Mouse (Mus musculus) c-Kit-positive CD71-positive TER-119-negative erythroid progenitor cells, embryonic 14.5 days (primary cell): ENCODE results near the gene Gm37240.
A peak's percentile ranks its signal among the peaks of the same experiment; 100 is the strongest.

ENCODE experiments used
- DNase-seq: peaks from one replicate; pipeline ENCODE4 v3.0.0-alpha.2; 2013; ENCODE audit warnings: low read depth

The Gm37240 gene

GRCm38 (mm10) chr3:85634389-85635125 is 252.8 kb downstream of the Gm37240 start:
- DNase-seq: no peak

GRCm38 (mm10) chr3:85633733-85634132 is 253.6 kb downstream of the Gm37240 start:
- DNase-seq: no peak

- no peak for DNase-seq
Observed at GRCm38 (mm10) chr3:85629895-85630510, 257.3 kb downstream of the Gm37240 start.

DNA sequence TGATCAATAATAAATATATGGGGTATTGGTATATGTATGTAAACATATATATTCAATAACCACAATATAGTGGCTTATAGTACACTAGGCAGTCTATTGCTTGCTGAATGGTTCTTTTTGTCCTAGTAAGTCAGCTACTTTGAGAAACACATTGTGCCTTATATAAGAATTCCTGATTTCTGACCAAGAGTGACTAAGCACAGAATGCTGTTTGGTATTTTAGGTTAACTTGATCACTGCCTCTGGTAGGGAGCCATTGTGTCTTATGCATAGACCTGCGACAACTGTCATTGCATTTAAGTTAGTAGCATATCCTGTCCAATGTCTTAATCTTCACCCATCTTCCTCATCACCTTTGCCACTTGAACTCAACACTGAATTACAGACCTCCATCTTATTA is 267.6 kb downstream of the Gm37240 start:
- no peak for DNase-seq

DNA sequence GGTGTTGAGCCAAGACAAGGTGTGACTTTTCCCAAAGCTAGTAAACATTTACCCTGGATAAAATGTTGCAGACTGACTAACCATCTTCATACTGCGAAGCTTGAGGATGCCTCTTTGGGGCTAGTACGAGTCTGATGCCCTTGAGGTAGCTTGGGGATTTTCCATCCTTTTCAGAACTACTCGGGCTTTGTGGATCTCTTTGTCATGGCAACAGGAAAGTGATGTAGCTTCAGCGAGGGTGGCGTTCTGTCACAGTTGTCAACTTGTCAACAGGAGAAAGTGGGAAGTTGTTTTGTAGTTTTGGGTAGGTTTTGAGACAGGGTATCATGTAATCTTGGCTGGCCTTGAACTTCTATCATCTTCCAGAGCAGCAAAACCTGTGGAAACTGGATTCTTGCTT is 268.0 kb downstream of the Gm37240 start:
- DNase-seq: no peak

DNA sequence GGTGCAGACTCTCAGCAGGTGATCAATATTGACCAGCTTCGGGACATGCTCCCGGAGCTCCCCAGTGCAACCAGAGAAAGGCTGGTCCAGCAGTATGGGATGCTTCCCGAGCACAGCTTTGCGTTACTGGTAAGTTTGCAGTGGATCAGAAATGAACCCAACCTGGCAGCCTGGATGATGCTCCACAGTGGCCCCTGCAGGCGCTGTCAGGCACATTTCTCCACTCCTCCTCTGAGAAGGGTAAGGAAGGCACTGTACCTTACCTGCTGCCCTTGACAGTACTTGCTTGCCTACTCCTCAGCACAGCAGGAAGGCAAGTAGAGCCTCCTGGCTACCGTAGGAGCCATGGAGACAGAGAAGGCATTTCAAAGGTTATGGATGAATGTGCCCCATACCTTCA is 268.4 kb downstream of the Gm37240 start:
- DNase-seq: no peak

- no peak for DNase-seq
Observed at GRCm38 (mm10) chr3:85616389-85616788, 270.9 kb downstream of the Gm37240 start.

- no peak for DNase-seq
Observed at GRCm38 (mm10) chr3:85607753-85608152, 279.6 kb downstream of the Gm37240 start.

DNA sequence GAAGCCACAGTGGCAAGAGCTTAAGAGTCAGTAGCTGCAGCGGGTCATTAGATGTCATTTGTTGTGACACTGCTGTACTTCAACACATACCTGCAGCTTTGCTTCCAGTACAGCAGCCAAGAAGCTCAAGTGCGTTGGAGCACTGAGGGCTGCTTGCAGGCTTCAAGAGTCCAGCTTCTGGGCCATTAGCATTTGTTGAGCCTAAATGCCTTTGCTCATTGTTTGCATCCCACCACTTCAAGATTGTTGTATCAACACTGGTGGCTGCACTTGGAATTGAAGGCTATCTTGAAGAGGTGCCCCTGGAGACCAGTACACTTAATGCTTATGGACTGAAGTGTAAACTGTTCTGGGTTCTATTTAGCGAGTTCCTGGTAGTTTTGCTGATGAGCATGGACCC is 280.4 kb downstream of the Gm37240 start:
- DNase-seq: no peak

- DNase-seq: no peak
Observed at GRCm38 (mm10) chr3:85603811-85604210, 283.5 kb downstream of the Gm37240 start.

DNA sequence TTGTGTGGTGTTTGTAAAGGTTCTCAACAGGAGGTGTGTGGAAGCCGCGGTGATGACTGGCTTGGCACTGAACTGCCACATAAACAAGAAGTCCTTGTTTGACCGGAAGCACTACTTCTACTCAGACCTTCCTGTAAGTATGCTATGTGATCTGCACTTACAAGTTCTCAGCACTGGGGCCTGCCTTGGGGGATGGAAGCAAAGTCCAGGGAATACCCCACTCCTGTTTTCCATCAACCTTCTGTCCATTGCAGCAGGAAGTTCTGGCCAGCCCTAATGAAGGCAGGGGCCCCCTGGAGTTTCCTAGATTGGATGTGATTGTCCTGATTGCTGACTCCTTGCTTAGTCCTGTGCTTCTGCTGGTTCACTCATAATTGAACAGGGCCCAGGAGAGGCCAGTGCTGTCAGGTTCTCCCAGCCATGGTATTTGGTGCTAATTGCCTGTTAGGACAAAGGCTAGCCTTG is 285.4 kb downstream of the Gm37240 start:
- DNase-seq: no peak

DNA sequence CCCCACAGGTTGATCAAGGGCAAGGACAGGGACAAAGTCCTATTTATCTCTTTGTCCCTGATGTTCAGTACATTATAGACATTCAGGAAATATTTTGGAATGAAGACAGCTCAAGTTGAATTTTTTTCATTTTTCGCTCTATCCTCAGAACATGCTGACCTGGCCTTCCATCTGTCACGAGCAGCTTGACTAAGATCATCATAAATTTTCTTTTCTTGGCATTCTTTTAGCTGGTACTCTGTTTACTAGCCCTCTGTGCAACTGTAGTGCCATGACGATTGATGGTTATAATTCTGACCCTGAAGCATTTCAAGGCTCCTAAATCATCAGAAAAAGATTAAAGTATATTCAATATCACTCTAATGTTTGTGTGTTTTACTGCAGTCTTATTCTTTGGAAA is 287.8 kb downstream of the Gm37240 start:
- DNase-seq: no peak

DNA sequence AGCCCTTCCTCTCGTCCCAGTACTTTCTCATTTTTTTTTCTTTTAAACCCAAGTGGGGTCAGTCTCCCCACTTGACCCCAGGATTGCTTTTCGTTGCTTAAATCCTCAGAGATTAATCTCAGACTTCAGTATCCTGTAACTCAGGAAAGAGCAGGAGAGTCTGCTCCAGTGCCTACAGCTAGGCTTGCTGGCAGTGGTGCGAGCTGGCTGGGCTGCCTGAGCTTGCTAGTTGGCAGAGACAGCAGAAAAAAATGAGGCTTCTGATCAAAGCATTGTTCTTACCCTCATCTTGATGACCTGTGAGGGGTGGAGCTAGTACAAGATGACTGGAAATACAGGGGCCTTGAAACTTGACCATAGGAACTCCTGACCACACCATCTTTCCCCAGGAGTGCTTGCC is 292.9 kb downstream of the Gm37240 start:
- no peak for DNase-seq

- DNase-seq: peak; percentile 40
Observed at GRCm38 (mm10) chr3:85592640-85593252, 294.6 kb downstream of the Gm37240 start.

DNA sequence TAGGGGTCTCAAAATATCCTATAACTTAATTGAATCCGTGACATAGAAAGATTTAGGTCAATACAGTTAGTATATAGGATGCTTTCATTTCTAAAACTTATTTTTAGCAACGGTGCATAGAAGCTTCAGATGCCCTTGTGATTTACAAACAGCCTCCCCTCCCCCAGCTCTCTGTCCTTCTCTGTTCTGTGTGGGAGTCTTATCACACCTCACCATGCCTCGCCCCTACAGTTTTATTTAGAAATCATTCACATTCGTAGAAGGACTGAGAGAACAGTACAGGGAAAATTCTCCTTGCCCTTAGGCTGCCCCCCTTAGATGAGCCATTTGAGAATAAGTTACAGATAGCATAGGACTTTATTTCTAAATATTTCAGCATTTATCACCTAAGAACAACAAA is 295.3 kb downstream of the Gm37240 start:
- DNase-seq: peak; percentile 87

- no peak for DNase-seq
Observed at GRCm38 (mm10) chr3:85590090-85590754, 297.1 kb downstream of the Gm37240 start.

GRCm38 (mm10) chr3:85588701-85589100 is 298.6 kb downstream of the Gm37240 start:
- peak; percentile 65 for DNase-seq

- DNase-seq: peak; percentile 71
Observed at GRCm38 (mm10) chr3:85584966-85585365, 302.4 kb downstream of the Gm37240 start.

DNA sequence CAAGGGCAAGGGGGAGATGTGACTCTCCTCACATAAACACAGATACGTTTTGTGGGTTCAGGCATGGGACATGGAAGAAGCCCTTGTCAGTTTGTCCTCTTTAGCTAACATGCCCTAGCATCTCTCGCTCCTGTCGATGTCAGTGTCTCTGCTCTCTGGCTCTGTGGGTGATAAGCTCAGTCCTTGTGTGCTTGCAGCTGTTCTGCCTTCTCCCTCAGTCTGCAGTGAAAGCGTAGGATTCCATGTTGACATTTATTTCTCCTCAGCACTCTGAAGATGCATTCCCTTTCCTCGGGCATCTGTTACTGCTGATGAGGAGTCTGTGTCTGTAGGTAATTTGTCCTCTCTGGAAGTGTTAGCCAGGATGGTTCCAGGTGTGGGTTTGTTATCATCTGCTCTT is 304.1 kb downstream of the Gm37240 start:
- DNase-seq: no peak

GRCm38 (mm10) chr3:85582726-85583125 is 304.6 kb downstream of the Gm37240 start:
- no peak for DNase-seq

DNA sequence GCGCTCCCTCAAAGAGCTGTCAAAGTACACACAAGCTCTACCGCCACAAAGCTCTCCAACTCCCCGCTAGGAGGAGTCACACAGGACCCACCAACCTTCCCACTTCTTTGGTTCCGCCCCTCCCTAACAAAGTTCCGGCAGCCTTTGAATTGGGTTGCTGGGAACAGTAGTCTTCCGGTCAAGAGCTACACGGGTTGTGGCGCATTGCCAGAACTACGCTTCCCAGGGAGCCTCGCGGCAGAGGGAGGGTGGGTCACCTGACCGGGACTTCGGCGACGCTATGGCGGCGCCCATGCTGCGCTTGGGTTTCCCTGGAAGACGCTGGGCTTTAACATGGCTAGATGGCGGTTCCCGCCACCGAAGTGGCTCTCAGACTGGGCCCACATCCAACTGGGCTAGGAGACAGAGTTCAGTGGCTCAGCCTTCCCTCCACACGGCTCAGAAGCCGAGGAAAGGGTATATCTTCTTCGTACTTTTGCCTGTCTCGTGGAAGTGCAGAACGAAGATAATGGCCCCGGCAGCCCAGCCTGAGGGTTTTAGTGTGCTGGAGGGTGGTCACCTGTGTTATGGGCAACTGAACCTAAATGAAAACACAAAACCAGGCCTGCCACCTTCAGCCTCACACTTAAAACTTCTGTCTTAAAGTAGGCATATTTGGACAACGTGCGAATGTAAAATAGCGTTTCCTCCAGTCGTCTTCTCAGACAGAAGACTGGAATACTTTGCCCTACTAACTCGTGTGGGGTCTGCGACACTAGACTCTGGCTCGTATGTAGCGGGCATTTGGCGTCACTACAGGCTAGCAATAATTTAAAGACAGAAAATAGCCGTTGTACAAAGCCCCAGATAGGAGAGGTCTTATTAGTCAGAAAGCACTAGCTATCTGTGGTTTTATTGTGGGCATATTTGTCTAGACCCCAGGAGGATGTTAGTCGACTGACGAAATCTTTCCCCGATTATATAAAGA is 313.2 kb downstream of the Gm37240 start, which contains the start of gene Gatb:
Gene Gatb, plus strand, starts transcription at position 256 of the 967 bp plus-strand sequence.
- peak; percentile 99 for DNase-seq
